Mouse (Mus musculus) layer of hippocampus, adult 18-20 months (tissue): ENCODE results near the gene Kpna1. TPM values are rescaled to one million over a fixed set of nuclear protein-coding genes. Genes with fewer than 3 reads are reported as not detected.
A peak's percentile ranks its signal among the peaks of the same experiment; 100 is the strongest.
"Not testable (repeated sequence)": the region's sequence is repeated elsewhere in the genome, so short reads cannot be mapped to it uniquely, and the experiment has no call there.

Experiments
- DNase-seq, 2 experiments: peaks; one replicate each; pipeline ENCODE4 v3.0.0; 2022; ENCODE audit warnings: low spot score in 2 of 2
- long read RNA-seq: library from polyadenylated mRNA; stranded (forward); transcript quantifications from one replicate; pipeline ENCODE4 v2.0.0, GENCODE M21; 2021
- total RNA-seq, 2 experiments: library from RNA; stranded (reverse); gene quantifications; 2 replicates each; pipeline ENCODE4 v1.2.3; 2021

The Kpna1 gene
- total RNA-seq, result 100 to 1,000 TPM; 137 to 143 TPM
- long read RNA-seq, full-length matches to known transcripts, result 197 of 229 reads
- long read RNA-seq, partial matches to known transcripts, result 9 of 229 reads
- long read RNA-seq, other reads (novel, unspliced or antisense), result 23 of 229 reads

DNA sequence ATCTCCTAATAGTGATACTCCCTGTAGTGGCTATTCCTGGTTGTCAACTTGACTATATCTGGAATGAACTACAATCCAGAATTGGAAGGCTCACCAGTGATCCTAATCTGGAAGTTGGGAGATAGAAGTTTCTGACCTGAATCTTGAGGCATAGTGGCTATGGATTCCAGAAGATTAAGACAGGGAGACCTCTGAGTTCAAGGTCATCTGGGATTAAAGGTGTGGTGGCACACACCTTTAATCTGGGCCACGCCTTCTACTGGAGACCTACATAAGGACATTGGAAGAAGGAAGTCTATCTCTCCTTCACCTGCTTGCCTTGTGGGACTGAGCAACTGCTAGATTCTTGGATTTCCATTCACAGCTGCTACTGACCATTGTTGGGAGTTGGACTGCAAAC, at the start of gene Kpna1:
Kpna1 (plus strand) TSS at position 301 of the 400 bp plus-strand sequence.
- not testable (repeated sequence) for DNase-seq

DNA sequence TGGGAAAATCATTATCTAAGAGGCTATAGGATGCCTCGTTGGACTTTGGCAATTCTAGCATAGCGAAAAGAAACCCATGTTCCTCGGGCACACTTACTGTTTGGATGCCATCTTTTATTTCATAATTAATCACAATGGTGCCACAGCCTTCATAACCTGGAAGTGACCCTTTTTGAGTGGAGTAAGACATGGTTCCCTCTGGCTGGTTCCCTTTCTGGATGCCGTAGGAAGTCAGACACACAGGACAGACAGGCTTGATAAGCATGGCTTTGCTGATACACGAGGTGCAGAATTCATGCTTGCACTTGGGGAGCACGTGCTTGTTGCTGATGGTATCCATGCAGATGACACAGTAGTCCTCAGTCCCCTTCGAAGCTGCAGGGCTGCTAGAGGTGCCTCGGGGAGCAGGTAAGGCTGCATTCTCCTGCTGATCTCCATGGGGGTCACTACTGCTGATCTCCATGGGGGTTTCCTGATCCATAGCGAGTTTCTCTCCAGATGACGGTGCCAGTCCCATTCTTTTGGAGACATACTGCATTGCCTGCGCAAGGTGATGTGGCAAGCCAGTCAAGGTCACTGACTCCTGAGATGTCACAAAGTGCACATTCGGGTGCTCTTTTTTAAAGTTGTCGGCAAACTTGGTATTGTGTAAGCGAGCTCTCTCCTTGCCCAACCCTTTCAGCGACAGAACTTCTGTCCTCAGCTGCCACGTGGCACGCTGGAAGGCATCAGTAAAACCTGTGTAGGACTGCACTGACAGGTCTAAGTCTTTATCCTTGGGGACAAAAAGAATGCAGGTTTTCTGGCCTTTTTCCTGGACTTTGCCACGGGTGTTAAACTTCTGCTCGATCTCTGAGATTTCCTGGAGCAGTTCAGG, 46.1 kb upstream of the Kpna1 start:
- no peak for DNase-seq

- DNase-seq, result no peak
These were observed 45.4 kb upstream of the Kpna1 start for GRCm38 (mm10) chr16:35933181-35933580.

- DNase-seq, result peak; percentile 17 to 37
These were observed 40.1 kb upstream of the Kpna1 start, which contains the start of the genes Parp9 and Dtx3l for GRCm38 (mm10) chr16:35938211-35939151. Parp9 (plus strand) TSS chr16:35938470. Dtx3l (minus strand) TSS chr16:35939151.

DNA sequence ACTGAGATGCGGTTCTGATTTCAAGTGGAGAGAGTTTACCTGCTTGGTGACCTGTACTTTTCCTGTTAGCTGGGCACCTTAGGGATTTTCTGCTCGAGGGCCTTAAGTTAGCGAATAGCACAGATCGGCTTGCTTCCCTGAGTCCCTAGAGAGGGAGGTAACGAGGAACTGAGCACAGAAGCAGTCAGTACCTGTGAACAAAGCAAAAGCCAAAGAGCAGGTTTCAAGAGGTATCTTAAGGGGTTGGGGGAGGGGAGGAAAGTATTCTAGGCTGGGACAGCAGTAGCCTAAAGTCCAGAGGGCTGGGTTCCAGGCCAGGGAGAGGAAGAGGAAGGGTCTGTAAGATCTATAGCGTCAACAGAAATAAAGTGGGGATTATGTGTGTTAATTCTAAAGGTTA, 39.3 kb upstream of the Kpna1 start:
- DNase-seq, result no peak

GRCm38 (mm10) chr16:35939690-35940089, 38.9 kb upstream of the Kpna1 start:
- peak; percentile 39 to 77 for DNase-seq

GRCm38 (mm10) chr16:35941382-35941781, 37.2 kb upstream of the Kpna1 start:
- DNase-seq, result no peak

- no peak for DNase-seq
These were observed 29.3 kb upstream of the Kpna1 start for GRCm38 (mm10) chr16:35949264-35949663.

- DNase-seq, result no peak
These were observed 27.3 kb upstream of the Kpna1 start for GRCm38 (mm10) chr16:35951216-35951615.

GRCm38 (mm10) chr16:35952628-35953130, 25.9 kb upstream of the Kpna1 start:
- no peak for DNase-seq

GRCm38 (mm10) chr16:35965991-35966390, 12.6 kb upstream of the Kpna1 start:
- not testable (repeated sequence) for DNase-seq

- DNase-seq, result no peak
These were observed 12.0 kb upstream of the Kpna1 start for GRCm38 (mm10) chr16:35966411-35967115.

GRCm38 (mm10) chr16:35967319-35967718, 11.2 kb upstream of the Kpna1 start:
- DNase-seq, result no peak

- no peak for DNase-seq
These were observed 10.4 kb upstream of the Kpna1 start for GRCm38 (mm10) chr16:35968149-35968548.

- no peak for DNase-seq
These were observed 4.5 kb upstream of the Kpna1 start for GRCm38 (mm10) chr16:35974021-35974420.

DNA sequence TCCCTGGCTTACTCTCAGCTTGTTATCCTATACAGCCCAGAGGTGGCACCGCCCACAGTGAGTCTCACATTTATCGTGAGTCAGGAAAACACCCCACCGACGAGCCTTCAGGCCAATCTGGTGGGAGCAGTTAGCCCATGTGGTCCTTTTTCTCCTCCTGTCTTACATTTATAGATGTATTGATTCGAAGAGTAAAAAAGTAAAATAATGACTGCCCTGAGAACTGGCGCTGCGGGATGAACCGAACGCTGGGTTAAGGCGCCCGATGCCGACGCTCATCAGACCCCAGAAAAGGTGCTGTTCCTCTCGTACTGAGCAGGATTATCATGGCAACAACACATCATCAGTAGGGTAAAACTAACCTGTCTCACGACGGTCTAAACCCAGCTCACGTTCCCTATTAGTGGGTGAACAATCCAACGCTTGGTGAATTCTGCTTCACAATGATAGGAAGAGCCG, 2.8 kb downstream of the Kpna1 start:
- peak; percentile 100 for DNase-seq

DNA sequence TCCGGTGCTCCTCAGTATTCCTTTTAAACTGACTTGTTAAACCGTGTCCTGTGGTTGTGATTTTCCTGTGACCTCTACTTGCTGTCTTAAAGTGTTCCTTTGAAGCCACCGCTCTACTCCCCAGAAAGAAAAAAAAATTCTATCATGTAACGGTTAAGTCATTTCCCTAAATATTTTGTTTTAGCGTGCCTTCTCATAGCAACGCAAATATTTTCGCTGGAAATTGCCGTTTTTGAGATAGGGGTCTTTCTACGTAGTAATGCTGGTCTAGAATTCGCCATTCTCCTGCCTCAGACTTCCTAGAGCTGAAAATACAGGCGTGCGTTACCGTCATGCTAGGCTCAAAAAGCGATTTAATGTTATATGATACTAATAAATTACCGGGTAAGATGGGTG, 4.0 kb downstream of the Kpna1 start:
- no peak for DNase-seq

DNA sequence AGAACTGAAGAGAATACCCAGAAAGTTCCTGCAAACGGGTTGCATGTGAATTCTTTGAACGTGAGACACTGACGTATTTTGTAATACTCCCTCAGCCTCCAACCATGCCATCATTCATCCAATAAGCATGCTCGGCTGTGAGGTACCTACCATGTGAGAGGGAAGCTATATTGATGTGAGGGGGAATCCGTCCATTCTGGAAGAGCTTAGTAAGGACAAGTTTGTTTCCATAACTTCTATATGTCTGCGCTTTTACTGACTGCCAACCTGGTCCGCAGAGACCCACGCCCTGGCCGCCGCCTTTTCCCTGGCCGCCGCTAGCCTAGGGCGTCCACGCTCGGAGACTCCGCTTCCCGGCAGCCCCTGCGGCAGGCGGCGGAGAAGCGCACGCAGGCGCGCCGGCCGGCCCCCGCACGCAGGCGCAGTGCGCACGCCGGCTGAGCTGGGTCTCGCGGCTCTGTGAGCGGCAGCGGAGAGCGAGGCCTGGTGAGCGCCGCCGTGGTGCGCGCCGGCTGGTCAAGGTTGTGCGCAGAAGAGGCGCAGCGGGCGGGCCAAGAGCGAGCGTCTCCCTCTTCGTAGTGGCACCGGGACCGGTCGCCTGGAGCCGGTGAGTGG, 4.5 kb downstream of the Kpna1 start:
- peak; percentile 90 to 95 for DNase-seq

GRCm38 (mm10) chr16:35983517-35984101, 5.1 kb downstream of the Kpna1 start:
- peak; percentile 68 to 79 for DNase-seq

DNA sequence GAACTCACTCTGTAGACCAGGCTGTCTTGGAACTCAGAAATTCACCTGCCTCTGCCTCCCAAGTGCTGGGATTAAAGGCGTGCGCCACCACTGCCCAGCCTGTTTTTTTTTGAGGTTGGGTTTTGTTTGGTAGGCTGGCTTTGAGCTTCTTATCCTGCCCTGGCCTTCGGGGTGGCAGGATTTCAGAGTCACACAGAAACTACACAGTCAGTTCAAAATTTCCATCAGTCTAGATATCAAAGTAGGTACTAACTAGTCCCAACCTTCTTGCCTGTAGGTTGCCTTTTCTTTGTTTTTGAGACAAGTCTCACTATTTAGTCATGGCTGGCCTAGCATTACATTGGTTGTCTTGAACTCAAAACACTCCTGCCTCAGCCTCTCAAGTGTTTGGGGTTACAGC, 5.9 kb downstream of the Kpna1 start:
- no peak for DNase-seq
